Mouse (Mus musculus) gastrocnemius, postnatal 25 days (tissue): ENCODE measurements around the gene Rps26. TPM values are rescaled to one million over a fixed set of nuclear protein-coding genes. Genes with fewer than 3 reads are reported as not detected.
"Not testable (repeated sequence)": the region's sequence is repeated elsewhere in the genome, so short reads cannot be mapped to it uniquely, and the experiment has no call there.

ENCODE experiments used
- DNase-seq: peaks from one replicate; pipeline ENCODE4 v3.0.0; 2022
- total RNA-seq, 2 experiments: library from RNA; stranded (reverse); gene quantifications; 1 replicate in 1 of 2; 2 replicates in 1 of 2; pipeline ENCODE4 v1.2.3; 2021

Rps26 gene
- total RNA-seq, 2 experiments from 2014 or later = 286 to 348 TPM

DNA sequence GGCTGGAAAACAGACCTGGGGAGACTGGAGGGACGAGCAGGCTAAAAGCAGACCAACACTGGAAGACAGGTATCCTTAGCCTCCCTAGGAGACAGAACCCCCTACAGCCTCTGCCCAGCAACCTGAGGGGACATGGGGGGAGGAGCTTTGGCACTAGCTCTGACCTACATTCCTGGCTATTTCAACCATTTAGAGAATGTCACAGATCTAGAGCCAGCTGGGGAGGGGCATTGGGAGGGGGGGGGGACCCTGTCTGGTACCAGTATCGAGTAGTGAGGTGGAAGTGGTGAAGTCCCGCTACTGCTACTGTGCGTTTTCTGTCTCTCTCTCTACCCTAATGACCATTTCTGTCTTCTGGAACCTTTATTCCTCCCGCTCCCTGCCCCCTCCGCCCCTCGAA lies 15.3 kb upstream of the Rps26 start:
- no peak for DNase-seq

DNA sequence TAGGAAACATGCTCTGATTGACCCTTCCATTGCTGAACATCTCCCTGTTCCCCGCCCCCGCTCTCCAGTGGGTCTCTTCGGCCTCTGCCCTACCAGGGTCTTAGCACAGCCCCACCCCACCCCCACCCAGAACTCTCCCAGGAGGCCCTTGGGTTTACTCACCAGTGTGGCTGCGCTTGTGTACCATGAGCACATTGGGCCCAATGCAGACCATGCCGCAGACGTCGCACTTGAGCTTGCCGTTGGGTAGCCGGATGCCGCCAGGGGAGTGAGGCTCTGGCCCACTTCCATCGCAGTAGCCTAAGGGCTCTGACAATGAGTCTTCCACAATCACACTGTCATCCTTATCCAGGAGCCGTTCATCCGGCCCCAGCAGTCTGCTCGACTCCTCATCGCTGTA lies 14.3 kb upstream of the Rps26 start:
- DNase-seq = no peak

DNA sequence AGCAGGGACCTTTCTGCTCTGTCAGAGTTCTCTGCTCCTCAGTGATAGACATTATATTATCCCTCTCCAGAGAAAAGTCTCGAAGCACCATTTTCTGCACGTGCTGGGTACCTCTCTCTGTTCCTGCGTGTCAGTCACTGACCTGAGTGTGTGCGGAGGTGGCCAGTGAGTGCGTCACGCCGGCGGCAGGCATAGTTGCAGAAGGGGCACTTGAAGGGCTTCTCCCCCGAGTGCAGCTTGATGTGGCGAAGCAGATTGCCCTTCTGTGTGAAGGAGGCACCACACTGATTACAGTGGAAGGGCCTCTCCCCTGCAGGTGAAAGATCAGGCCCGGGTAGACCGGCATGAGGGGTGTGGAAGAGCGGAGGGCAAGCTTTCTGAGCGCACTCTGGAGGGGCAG lies 13.5 kb upstream of the Rps26 start:
- DNase-seq = no peak

DNA sequence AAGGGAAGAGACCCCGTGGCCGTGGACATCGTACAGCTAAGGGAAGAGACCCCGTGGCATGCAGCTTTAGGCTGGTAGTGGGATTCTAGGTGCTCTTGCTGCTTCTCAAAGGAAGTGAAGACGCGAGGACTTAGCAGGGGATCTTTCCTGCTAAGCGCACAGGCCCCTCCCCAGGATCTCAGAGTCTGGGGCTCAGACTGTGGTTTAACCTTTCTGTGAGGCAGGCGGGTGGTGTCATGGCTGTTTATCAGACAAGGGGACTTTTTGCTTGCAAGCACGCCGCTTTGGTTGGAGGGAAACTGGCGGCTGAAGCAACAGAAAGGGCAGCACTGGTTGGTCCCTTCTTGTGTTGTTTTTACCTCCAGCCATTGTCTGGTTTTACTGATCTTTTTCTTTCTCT lies 10.5 kb upstream of the Rps26 start:
- no peak for DNase-seq

DNA sequence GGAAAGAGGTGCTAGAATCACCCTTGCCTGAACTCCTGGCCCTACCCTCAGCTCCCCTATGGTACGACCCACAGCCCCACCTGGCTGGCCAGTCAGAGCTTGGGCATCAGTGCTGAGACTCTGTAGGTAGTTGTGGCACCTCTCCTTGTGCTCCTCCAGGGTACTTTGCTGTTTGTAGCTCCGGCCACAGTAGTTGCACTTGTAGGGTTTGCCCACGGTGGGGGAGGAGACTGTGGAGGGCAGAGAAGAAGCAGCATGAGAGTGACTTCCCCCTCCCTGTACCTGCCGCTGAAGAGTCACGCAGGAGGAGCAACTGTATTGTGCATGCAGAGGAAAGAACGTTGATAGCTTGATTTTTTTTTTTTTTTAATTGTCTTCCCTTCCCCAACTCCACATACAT lies 10.0 kb upstream of the Rps26 start:
- DNase-seq = no peak

DNA sequence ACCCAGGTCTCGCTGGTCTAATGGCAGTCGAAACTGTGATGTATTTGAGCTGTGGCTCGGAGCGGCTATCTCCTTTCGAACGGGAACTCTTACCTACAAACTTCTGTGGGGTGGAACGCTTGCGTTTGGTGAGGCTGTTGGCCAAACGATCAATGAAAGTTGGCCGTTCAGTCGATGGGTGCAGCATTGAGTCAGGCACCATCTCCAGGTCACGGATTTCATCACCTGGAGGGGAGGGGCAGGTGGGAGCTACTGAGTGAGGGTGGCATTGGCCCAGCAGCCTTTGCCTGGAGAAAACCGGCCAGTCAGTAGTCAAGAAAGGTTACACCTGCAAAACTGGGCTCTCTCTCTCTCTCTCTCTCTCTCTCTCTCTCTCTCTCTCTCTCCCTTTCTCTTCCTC lies 9.2 kb upstream of the Rps26 start:
- DNase-seq = no peak

DNA sequence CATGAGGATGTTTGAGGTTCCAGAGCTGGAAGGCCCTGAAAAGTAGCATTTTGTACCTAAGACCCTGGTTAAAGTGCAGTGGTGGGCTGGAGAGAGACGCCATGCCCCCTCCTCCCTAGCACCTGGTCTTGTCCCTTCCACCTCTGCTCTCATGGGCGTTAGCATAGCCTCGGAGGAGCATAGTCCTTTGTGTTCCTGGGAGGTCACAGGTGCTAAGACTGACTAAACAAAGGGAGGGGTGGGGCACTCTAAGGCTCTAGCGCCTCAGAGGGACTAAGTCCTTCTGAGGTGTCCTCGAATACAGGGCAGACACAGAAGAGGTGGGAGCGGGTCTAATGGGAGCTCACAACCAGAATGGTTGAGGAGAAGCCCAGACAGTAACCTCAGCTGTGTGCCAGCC lies 5.0 kb upstream of the Rps26 start:
- no peak for DNase-seq

DNA sequence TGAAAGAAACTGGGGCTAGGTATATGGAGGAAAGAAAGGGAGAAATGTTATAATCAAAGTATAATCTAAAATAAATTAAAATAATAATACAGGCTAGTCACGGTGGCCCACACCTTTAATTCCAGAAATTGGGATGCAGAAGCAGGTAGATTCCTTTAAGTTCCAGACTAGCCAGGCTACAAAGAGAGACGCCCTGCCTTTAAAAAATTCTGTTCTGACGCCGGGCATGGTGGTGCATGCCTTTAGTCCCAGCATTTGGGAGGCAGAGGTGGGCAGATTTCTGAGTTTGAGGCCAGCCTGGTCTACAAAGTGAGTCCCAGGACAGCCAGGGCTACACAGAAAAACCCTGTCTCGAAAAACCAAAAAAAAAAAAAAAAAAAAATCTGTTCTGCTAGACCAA lies 3.8 kb upstream of the Rps26 start:
- not testable (repeated sequence) for DNase-seq

DNA sequence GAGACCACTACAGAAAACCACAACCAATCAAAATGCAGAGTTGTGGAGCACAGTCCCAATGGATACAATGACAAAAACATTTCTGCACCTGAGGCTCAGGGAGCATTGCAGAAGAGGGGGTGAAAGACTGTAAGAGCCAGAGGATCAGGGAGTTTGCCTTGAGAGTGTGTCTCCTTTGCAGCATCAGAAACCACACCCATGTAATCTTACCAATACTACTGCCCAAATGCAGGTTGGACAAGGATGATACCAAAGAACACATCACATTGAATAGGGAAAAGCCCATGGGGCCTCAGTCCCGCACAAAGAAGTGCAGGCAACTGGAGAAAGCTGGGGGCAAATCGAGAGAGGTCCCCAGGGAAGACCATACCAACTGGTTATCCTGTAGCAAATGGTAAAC lies 3.2 kb upstream of the Rps26 start:
- DNase-seq = no peak

DNA sequence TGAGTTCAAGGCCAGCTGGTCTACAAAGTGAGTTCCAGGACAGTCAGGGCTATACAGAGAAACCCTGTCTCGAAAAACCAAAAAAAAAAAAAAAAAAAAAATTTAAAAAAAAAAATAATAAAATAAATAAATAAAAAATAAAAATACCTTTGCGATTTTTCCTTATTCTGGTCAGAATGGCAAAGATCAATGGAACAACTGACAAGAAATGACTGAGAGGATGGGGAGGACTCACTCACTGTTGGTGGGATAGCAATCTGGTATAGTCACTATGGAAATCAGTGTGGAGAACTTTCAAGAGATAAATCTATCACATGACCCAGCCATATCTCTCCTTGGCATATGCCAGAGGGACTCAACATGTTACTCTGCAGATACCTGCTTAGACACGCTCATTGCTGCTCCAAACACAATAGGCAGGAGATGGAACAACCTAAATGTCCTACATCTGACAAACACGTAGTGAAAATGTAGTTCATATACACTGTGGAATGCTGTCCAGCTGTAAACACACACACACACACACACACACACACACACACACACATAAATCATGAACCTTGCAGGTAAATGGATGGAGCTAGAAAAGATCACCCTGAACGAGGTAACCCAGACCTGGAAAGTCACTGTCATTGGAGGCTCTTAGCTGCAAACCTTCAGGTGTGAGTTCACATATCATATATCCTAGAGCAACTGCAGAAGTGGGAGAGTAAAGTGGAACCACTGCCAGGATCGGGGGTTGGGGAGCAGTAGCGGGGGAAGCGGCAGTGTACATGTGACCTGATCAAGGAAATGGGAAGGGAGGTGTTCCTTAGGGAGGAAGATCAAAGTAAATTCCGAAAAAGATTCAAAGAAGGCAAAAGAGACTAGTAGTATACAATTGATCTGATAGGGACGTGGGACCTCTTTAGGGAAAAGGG lies 1.1 kb upstream of the Rps26 start:
- no peak for DNase-seq

DNA sequence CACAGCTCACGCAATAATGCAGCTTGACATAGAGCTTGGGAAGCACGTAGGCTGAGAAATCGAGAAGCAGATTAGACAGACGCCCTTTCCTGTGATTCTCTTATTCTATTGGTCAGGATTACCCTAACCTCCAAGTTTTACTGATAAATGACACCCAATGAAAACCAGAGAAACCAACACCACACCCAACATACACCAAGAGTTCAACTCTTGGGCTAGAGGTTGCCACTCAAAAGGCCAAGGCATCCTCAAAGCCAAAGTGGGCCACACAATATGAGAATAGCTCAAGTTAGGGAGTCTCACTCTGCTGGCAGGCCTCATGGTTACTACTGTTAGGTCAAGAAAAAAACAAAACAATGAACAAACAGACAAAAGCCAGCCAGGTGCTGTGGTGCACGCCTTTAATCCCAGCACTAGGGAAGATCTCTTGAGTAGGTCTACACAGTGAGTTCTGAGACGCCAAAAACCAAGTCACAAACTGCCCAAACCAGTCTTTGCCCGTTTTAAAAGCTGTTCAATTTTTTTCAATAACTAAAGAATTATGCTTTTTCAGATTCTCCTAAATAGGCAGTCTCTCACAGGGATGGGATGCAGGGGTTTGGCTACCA lies 1.2 kb downstream of the Rps26 start:
- DNase-seq = no peak

DNA sequence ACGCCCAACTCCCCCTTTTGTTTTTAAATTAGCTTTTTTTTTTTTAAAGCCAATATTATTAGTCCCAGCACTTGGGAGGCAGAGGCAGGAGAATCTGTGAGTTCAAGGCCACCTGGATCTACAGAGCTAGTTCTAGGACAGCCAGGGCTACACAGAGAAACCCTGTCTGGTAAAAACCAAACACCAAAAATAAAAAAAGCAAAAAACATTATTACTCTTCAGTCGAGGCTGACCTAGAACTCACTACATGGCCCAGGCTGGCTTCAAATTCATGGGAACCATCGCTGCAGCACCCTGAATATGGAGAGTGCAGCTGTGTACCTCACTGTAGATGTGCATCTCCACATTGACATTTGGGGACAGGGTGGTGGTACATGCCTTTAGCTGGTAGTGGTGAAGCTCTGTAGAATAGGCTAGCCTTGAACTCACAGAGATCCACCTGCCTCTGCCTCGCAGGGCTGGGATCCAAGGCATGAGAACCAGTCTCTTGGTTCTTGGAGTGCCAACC lies 3.4 kb downstream of the Rps26 start:
- DNase-seq = not testable (repeated sequence)

DNA sequence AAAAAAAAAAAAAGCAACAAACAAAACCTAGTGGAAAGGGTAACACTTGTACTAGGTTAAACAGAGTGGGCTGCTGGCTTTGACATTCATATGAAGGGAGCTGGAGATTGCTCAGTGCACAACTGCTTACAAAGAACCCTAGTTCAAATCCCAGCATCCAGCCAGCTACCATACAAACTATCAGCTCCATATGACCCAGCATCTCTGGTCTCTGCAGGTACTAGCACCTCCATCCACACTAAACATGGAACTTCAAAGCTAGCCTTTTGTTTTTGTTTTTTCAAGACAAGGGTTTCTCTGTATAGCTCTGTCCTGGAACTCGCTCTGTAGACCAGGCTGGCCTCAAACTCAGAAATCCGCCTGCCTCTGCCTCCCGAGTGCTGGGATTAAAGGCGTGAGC lies 3.8 kb downstream of the Rps26 start:
- no peak for DNase-seq

DNA sequence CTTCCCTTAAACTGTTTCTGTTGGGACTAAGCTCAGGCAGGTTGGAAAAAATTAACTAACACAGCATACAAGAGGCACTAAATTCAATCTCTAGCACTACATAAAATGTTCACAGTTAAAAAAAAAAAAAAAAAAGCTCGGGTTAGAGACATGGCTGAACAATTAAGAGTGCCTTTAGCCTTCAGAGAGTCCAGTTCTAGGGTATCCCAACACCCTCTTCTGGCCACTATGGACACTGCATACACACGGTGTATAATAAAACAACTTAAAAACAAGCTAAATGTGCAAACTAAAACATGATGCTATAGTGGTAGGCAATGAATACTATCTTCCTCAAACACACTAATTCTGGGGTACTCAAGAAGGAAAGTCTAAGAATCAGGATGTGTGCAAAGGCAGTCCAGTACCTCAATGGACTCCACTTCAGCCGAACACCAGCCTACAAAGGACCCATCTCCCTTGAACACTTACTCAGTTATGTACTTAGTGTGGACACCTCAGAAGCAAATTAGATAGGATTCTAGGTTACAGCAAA lies 4.5 kb downstream of the Rps26 start:
- no peak for DNase-seq

DNA sequence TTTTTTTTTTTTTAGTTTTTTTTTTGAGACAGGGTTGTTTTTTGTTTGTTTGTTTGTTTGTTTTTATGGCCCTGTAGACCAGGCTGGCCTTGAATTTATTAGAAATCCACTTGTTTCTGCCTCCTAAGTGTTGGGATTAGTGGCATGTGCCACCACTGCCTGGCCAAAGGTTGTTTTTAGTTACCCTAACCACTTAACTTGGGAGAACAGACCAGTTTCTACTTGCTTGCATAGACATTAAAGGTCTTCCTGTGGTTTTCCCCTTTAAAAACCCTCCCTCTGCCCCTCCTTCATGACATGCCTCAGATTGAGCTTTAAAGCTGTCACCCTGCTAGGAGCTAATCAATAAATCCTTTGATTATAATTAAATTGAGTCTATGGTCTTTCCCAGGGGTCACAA lies 6.3 kb downstream of the Rps26 start:
- DNase-seq = no peak

DNA sequence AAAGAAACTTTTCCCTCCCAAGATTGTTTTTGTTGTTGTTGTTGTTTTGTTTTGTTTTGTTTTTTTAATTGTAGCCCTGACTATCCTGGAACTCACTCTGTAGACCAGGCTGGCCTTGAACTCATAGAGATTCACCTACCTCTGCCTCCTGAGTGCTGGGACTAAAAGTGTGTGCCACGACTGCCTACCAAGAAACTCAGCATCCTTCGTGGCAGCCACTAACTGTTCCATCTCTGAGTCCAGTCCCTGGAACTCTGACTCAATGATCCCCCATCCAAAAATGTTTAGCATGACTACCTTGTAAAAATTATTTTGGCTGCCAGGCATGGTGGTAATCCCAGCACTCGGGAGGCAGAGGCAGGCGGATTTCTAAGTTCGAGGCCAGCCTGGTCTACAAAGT lies 7.4 kb downstream of the Rps26 start:
- not testable (repeated sequence) for DNase-seq

DNA sequence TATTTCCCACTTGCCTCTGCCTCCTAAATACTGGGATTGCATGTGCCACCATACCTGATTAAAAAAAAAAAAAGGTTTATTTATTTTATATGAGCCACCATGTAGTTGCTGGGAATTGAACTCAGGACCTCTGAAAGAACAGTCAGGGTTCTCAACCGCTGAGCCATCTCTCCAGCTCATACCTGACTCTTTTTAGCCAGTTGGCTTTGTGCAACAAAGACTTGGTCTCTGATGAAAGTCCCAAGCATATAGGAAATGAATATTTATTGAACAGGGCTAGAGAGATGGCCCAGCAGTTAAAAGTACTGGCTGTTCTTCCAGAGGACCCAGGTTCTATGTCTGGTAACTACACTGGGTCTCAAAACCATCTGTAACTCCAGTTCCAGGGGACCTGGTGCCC lies 8.0 kb downstream of the Rps26 start:
- DNase-seq = no peak

DNA sequence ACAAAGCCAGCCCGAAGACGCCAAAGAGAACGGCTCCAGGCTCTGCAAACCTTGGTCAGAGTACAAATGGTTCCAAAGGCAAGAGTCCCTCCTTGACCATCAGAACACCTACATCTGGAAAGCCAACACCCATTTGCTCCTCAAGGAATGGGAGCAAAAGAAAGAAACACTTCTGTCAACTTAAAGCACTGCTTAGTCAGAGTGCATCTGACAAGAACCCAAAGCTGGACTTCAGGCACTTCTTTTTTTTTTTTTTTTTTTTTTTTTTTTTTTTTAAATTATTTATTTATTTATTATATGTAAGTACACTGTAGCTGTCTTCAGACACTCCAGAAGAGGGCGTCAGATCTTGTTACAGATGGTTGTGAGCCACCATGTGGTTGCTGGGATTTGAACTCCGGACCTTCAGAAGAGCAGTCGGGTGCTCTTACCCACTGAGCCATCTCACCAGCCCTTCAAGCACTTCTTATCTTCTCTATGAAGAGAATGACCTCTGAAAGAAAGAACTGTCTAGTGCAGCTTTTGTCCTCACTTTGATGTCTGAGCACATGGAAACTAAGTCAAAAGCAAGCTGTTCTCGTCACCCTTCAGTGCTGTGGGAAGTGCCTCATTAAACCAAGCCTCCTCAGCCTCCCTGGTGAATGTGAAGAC lies 10.6 kb downstream of the Rps26 start:
- DNase-seq = not testable (repeated sequence)

DNA sequence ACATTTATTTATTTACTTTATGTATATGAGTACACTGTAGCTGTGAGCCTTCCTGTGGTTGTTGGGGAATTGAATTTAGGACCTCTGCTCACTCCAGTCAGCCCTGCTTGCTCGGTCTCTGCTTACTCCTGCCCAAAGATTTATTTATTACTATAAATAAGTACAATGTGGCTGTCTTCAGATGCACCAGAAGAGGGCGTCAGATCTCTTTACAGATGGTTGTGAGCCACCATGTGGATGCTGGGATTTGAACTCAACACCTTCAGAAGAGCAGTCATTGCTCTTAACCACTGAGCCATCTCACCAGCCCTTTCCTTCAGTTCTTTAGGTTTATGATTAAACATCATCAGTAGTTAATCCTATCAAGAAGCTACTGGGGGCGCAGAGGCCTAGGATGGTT lies 11.6 kb downstream of the Rps26 start:
- DNase-seq = no peak

DNA sequence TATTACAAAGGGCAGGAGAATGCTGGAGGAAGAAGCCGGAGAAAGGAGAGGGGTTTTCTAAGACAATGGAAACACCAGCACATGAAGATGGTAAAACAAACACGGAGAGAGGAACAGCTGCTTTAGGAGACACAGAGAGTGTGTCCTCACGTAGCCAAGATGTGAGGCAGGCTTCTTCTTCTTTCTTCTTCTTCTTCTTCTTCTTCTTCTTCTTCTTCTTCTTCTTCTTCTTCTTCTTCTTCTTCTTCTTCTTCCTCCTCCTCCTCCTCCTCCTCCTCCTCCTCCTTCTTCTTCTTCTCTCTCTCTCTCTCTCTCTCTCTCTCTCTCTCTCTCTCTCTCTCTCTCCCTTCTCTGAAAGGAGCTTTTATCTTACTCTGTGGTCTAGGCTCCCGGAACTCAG lies 12.7 kb downstream of the Rps26 start:
- not testable (repeated sequence) for DNase-seq

DNA sequence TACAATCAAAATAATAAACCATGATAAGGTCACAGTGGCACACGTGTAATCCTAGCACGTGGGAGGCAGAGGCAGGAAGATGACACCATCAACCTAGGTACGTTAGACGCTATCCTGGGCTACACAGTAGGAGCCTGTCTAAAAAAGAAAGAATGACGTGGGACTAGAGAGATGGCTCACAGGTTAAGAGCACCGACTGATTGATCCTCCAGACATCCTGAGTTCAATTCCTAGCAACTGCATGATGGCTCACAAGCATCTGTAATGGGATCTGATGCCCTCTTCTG lies 13.4 kb downstream of the Rps26 start:
- DNase-seq = no peak

DNA sequence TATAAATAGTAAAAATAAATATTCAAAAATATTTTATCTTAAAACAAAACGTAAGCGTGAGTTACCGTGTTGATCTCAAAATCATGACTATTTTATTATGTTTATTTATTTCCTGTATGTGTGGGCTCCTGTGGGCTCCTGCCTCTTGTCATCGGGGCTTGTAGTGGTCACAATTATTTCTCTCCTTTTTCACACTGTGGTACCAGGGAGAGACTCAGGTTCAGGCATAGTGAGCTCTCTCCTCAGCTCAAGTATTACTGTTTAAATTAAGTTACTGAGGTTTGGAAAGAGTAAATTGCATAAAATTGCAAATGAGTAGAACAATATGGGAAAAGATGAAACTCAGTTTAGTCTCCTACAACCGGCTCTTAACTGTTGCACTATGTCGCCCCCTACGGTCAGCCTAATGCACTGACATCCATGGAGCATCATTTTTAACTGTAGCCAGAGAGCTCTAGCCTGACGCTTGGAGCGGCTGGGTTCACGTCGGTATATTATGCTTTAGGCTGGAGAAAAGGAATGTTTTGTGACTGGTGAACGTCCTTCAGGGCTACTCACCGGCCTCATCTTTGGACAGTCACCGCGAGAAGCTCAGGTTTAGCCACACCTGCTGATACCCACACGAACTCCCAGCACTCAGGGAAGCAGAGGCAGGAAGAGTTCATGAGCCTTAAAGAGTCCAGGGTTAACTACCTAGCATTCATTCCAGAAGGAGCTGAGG lies 14.0 kb downstream of the Rps26 start:
- DNase-seq = peak; percentile 32

DNA sequence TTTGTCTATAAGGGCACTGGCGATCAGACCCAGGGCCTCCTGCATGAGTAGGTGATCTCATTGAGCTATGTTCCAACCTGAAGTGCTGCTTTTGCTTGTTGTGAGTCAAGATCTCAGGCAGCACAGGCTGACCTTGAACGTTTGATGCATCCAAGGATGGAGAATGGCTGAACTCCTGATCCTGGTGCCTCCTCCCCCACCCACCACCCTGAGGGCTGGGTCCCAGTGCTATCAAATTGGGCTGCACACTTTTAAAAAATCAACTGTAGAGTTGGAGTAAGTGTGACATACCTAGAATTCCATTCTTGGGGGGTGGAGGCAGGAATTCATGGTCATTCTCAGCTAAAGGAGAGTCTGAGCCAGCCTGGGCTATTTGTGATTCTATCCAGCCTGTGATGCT lies 20.1 kb downstream of the Rps26 start:
- DNase-seq = no peak
